Comparison of ENCODE assay signal across 13 mouse cellular contexts in the genomic region with DNA sequence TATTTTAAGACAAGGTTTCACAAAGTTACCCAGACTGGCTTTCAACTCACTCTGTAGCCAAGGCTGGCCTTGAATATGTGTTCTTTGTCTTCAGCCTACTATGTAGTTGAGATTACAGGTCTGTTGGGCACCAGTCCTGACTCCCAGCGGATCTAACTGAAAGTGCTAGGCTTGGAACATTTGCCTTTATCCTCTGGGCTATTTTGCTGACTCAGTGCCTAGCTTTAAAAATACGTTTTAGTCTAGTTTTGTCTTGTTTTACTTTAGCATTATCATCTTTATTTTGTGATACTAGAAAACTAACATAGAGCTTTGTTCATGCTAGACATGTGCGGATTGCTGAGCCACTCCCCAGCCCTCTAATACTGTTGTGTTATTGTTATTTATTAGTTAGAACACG. TPM values are rescaled to one million over a fixed set of nuclear protein-coding genes. Genes with fewer than 3 reads are reported as not detected.
"Had no signal": no experiment of that assay in that cellular context is flagged by ENCODE, and none has a peak within 500 bp of the region (broad histone marks: within the 10 kb centered on the region; RNA-seq: fewer than 3 reads in every experiment).

No protein-coding gene starts in this region.

- H3K4me3 ChIP-seq: lung, embryonic 15.5 days; midbrain, embryonic 13.5 days; myocyte; neural tube, embryonic 13.5 days; neural tube, embryonic 15.5 days had no signal

- H3K36me3 ChIP-seq: lung, embryonic 15.5 days; midbrain, embryonic 13.5 days; neural tube, embryonic 13.5 days; neural tube, embryonic 15.5 days had no signal

- H3K27ac ChIP-seq: lung, embryonic 15.5 days; macrophage; midbrain, embryonic 13.5 days; neural tube, embryonic 13.5 days; neural tube, embryonic 15.5 days had no signal

- H3K4me1 ChIP-seq: midbrain, embryonic 13.5 days; neural tube, embryonic 13.5 days; neural tube, embryonic 15.5 days had no signal

- H3K27me3 ChIP-seq: lung, embryonic 15.5 days; midbrain, embryonic 13.5 days; neural tube, embryonic 13.5 days; neural tube, embryonic 15.5 days had no signal

- ATAC-seq: midbrain, embryonic 13.5 days; midbrain, embryonic 16.5 days had no signal

- DNase-seq: lung, adult 2 months; right cerebral cortex, postnatal 25 days; right cerebral cortex, postnatal 4 days had no signal

- H3K9ac ChIP-seq: lung, embryonic 15.5 days; midbrain, embryonic 13.5 days; neural tube, embryonic 13.5 days; neural tube, embryonic 15.5 days had no signal

- H3K9me3 ChIP-seq: lung, embryonic 15.5 days; midbrain, embryonic 13.5 days; neural tube, embryonic 13.5 days; neural tube, embryonic 15.5 days had no signal

- H3K4me2 ChIP-seq: lung, embryonic 15.5 days; midbrain, embryonic 11.5 days; midbrain, embryonic 13.5 days; neural tube, embryonic 13.5 days; neural tube, embryonic 15.5 days had no signal

RNA-seq across cellular contexts. Expression of gene Calr4, which starts 17.9 kb away (rescaled TPM):
- total RNA-seq: megakaryocyte progenitor cell, adult 5-6 weeks had no signal
- polyA plus RNA-seq: lung, embryonic 15.5 days; macrophage; small intestine, adult 2 months had no signal
